Mouse (Mus musculus) stomach, embryonic 16.5 days (tissue): ENCODE measurements around the gene Egln1. TPM values are rescaled to one million over a fixed set of nuclear protein-coding genes. Genes with fewer than 3 reads are reported as not detected.

Experiments used
- ATAC-seq: fragments of 200-750 bp; cut with Nextera tagmentation; 2 replicates; pipeline ENCODE4 v1.8.0; 2017; ENCODE audit warnings: moderate number of reproducible peaks, moderate TSS enrichment; ENCODE audit not compliant: insufficient read depth, low FRiP score
- H3K27ac ChIP-seq: fragments of 300-500 bp; sonication (generic); 2 replicates; pipeline ENCODE4 v1.5.1; 2014; ENCODE audit warnings: low read length
- H3K27me3 ChIP-seq: fragments of 300-500 bp; sonication (generic); 2 replicates; pipeline ENCODE4 v1.6.1; 2014; ENCODE audit warnings: low read length, control low read depth, mixed read lengths; ENCODE audit not compliant: control insufficient read depth, insufficient read depth
- H3K36me3 ChIP-seq: fragments of 300-500 bp; sonication (generic); 2 replicates; pipeline ENCODE4 v1.6.1; 2014; ENCODE audit warnings: low read length; ENCODE audit not compliant: control insufficient read depth, insufficient read depth
- H3K4me1 ChIP-seq: fragments of 300-500 bp; sonication (generic); 2 replicates; pipeline ENCODE4 v1.6.1; 2014; ENCODE audit warnings: low read length, control low read depth, mixed read lengths; ENCODE audit not compliant: control insufficient read depth, insufficient read depth
- H3K4me2 ChIP-seq: fragments of 300-500 bp; sonication (generic); 2 replicates; pipeline ENCODE4 v1.6.1; 2014; ENCODE audit warnings: low read depth, low read length, mixed read lengths
- H3K4me3 ChIP-seq: fragments of 300-500 bp; sonication (generic); replicated peaks from 2 replicates; pipeline ENCODE4 v1.5.1; 2014; ENCODE audit warnings: mild to moderate bottlenecking, low read length
- H3K9ac ChIP-seq: fragments of 300-500 bp; sonication (generic); 2 replicates; pipeline ENCODE4 v1.6.1; 2014; ENCODE audit warnings: low read length
- H3K9me3 ChIP-seq: fragments of 300-500 bp; sonication (generic); replicated peaks from 2 replicates; pipeline ENCODE4 v1.6.1; 2016; ENCODE audit warnings: low read length, control low read depth; ENCODE audit not compliant: control insufficient read depth
- WGBS: fragments of 180-500 bp; shearing (Covaris S2); extraction: QIAGEN DNeasy Blood & Tissue Kit; methylation state at CpG from one replicate; pipeline ENCODE4 v1.1.7; 2014; 5-methylcytosine and 5-hydroxymethylcytosine counted together
- polyA plus RNA-seq: library from polyadenylated mRNA; unstranded; fragments of >200 nt; fragmentation: Nextera tagmentation; extraction: Ambion mirVana; gene quantifications from 2 replicates; pipeline ENCODE4 v1.2.1, GENCODE M21; 2015

Egln1 gene
- polyA plus RNA-seq, 1 experiment from 2014 or later, result 12.9 TPM

- Histone ChIP-seq H3K9ac (peak within 1 kb of the TSS; percentile 92), H3K4me2 (peak within 1 kb of the TSS; percentile 91), H3K4me1 (peaks cover 16% of the 10 kb centered on the region), H3K27me3 (no peaks in the 10 kb centered on the region), H3K4me3 (peak within 1 kb of the TSS; percentile 96), H3K36me3 (peaks cover 5% of the 10 kb centered on the region), H3K27ac (peak within 1 kb of the TSS; percentile 89), H3K9me3 (no peaks in the 10 kb centered on the region)
- peak; percentile 88 for ATAC-seq
- under 1% methylated on average over 112 of the region's 114 CpGs for WGBS
Measured at GRCm38 (mm10) chr8:124897386-124898250, 51.5 kb downstream of the Egln1 start, which contains the start of the genes Exoc8 and Sprtn. Gene Exoc8, minus strand, starts transcription at chr8:124897705. Gene Sprtn, plus strand, starts transcription at chr8:124897886.

GRCm38 (mm10) chr8:124896632-124897385, 52.3 kb downstream of the Egln1 start:
- H3K4me1 ChIP-seq, result peaks cover 16% of the 10 kb centered on the region
- peak overlapping the region; percentile 89 for H3K27ac ChIP-seq
- peaks cover 5% of the 10 kb centered on the region for H3K36me3 ChIP-seq
- peak; percentile 47 for ATAC-seq
- no peaks in the 10 kb centered on the region for H3K9me3 ChIP-seq
- H3K9ac ChIP-seq, result peak overlapping the region; percentile 91
- WGBS, result under 1% methylated on average over 60 of the region's 60 CpGs
- no peaks in the 10 kb centered on the region for H3K27me3 ChIP-seq
- peak overlapping the region; percentile 96 for H3K4me3 ChIP-seq
- peak overlapping the region; percentile 89 for H3K4me2 ChIP-seq

- 56% methylated on average over 26 of the region's 26 CpGs for WGBS
- H3K9ac ChIP-seq, result peak overlapping the region; percentile 91
- ATAC-seq, result peak; percentile 49
Measured at GRCm38 (mm10) chr8:124896010-124896631, 53.0 kb downstream of the Egln1 start.

GRCm38 (mm10) chr8:124892596-124892995, 56.5 kb downstream of the Egln1 start:
- Histone ChIP-seq H3K4me2 (no peak overlapping the region), H3K4me1 (peaks cover 10% of the 10 kb centered on the region; the same call in 1 of the 2 replicates), H3K36me3 (peaks cover 16% of the 10 kb centered on the region), H3K27me3 (no peaks in the 10 kb centered on the region), H3K27ac (no peak overlapping the region), H3K9ac (no peak overlapping the region), H3K4me3 (no peak overlapping the region), H3K9me3 (no peaks in the 10 kb centered on the region)
- WGBS, result 62% methylated on average over 3 of the region's 3 CpGs
- no peak for ATAC-seq

More at GRCm38 (mm10) chr8:124896010-124896631, 53.0 kb downstream of the Egln1 start:
- H3K4me3 ChIP-seq, result peak overlapping the region; percentile 96
- H3K27ac ChIP-seq, result peak overlapping the region; percentile 89
- H3K4me2 ChIP-seq, result peak overlapping the region; percentile 89
- peaks cover 16% of the 10 kb centered on the region for H3K4me1 ChIP-seq
- no peaks in the 10 kb centered on the region for H3K9me3 ChIP-seq
- H3K27me3 ChIP-seq, result no peaks in the 10 kb centered on the region
- H3K36me3 ChIP-seq, result no peaks in the 10 kb centered on the region; the same call in none of the 2 replicates

- Histone ChIP-seq H3K4me3 (no peak overlapping the region), H3K36me3 (peaks cover 34% of the 10 kb centered on the region), H3K9ac (no peak overlapping the region), H3K4me1 (no peaks in the 10 kb centered on the region), H3K27me3 (no peaks in the 10 kb centered on the region), H3K27ac (no peak overlapping the region), H3K9me3 (no peaks in the 10 kb centered on the region), H3K4me2 (no peak overlapping the region)
- WGBS, result 88% methylated on average over 5 of the region's 5 CpGs
- no peak for ATAC-seq
Measured at GRCm38 (mm10) chr8:124888385-124888784, 60.7 kb downstream of the Egln1 start.

GRCm38 (mm10) chr8:124878946-124879526, 70.1 kb downstream of the Egln1 start:
- Histone ChIP-seq H3K4me2 (no peak overlapping the region), H3K4me1 (no peaks in the 10 kb centered on the region), H3K27me3 (no peaks in the 10 kb centered on the region), H3K4me3 (no peak overlapping the region), H3K9ac (no peak overlapping the region), H3K36me3 (peaks cover 55% of the 10 kb centered on the region), H3K27ac (no peak overlapping the region), H3K9me3 (no peaks in the 10 kb centered on the region)
- 65% methylated on average over 10 of the region's 10 CpGs for WGBS
- ATAC-seq, result no peak; the same call in 1 of the 2 replicates

- 77% methylated on average over 5 of the region's 5 CpGs for WGBS
- Histone ChIP-seq H3K27ac (no peak overlapping the region), H3K9me3 (no peaks in the 10 kb centered on the region), H3K36me3 (peaks cover 58% of the 10 kb centered on the region), H3K9ac (no peak overlapping the region), H3K4me2 (no peak overlapping the region), H3K4me3 (no peak overlapping the region), H3K27me3 (no peaks in the 10 kb centered on the region), H3K4me1 (no peaks in the 10 kb centered on the region)
- ATAC-seq, result no peak
Measured at GRCm38 (mm10) chr8:124878141-124878540, 71.0 kb downstream of the Egln1 start.

GRCm38 (mm10) chr8:124872690-124873089, 76.4 kb downstream of the Egln1 start:
- 67% methylated on average over 5 of the region's 5 CpGs for WGBS
- no peak overlapping the region for H3K27ac ChIP-seq

More at GRCm38 (mm10) chr8:124872690-124873089, 76.4 kb downstream of the Egln1 start:
- Histone ChIP-seq H3K4me1 (no peaks in the 10 kb centered on the region), H3K9ac (no peak overlapping the region), H3K9me3 (no peaks in the 10 kb centered on the region), H3K4me3 (no peak overlapping the region), H3K27me3 (no peaks in the 10 kb centered on the region), H3K4me2 (no peak overlapping the region), H3K36me3 (peaks cover 28% of the 10 kb centered on the region)
- ATAC-seq, result peak; percentile 73
